Mouse (Mus musculus) adrenal gland, adult 8-10 months (tissue): ENCODE measurements around the gene Cdc42se2. TPM values are rescaled to one million over a fixed set of nuclear protein-coding genes. Genes with fewer than 3 reads are reported as not detected.

Experiments
- DNase-seq: peaks from one replicate; pipeline ENCODE4 v3.0.0; 2022
- total RNA-seq, 4 experiments: library from RNA; stranded (reverse); gene quantifications; 2 replicates each; pipeline ENCODE4 v1.2.4; 2022

Cdc42se2 gene
- total RNA-seq, 4 experiments from 2014 or later, result 23.7 to 33.0 (median 28.7) TPM

DNA sequence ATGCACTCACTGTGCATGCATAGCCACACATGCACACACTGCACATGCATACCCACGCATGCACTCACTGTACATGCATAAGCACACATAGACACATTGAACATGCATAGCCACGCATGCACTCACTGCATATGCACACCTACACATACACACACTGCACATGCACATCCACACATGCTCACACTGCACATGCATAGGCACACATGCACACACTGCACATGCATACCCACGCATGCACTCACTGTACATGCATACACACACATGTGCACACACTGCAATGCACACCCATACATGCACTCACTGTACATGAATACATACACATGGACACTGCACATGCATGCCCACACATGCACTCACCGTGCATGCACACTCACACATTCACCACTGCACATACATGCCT is 4.0 kb upstream of the Cdc42se2 start:
- DNase-seq, result no peak

DNA sequence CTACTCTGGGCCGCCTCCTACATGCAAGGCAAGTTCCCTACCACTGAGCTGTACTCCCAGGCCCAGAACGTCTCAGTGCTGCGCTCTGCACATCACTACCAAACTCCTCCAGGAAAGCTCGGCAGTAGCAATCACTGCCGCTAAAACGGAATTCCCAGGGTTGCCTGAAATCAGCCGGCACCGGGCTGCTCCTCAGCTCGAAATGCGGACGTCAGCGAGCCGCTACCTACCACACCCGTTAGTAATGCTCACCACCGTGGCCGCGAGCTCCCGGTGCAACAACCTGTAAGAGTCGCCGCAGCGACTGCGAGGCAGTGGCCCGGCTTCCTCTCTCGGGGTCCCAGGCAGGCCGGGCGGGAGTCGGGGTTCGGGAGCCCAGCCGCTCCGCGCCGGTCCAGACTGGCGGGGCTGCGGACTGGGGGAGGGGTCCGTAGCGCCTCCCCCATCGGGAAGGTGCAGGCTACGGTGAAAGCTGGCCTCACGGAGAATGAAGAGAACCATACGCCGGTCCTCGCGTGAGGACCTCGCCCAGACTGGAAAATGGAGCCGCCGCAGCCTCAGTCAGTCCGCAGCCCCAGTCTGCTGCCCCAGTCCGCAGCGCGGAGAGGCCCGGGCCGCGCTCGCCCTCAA is 502 bp downstream of the Cdc42se2 start:
- peak; percentile 43 for DNase-seq

DNA sequence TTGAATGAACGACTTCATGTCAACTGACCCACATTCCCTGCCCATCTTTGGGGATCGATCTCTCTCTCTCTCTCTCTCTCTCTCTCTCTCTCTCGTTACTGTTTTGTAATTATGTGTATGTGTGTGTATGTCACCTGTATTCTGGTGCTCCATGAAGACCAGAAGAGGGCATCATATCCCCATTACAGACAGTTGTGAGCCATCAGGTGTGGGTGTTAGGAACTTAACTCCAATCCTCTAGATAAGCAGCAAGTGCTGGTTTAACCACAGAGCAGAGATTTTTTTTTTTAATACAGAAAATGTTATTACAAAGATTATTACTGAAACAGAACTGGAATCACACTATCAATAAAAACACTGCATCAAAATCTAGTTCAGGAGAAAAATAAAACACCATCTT is 1.9 kb downstream of the Cdc42se2 start:
- DNase-seq, result no peak

DNA sequence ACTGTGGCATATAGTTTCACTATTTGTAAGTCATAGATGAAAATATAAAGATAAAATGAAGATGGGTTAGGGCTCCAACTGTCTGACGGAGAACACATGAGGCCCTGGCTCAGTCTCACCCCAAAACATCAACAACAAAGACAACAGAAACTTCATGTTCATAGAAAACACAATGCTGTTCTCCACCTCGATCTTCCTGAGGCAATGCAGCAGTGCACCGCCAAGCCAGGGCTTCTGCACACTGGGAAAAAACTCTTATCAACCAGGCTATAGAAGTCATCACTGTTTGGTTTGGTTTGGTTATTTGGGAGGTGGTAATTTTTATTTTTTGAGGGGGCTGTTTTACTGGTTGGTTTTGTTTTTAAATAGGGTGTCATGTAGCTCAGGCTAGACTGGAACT is 3.0 kb downstream of the Cdc42se2 start:
- DNase-seq, result no peak

DNA sequence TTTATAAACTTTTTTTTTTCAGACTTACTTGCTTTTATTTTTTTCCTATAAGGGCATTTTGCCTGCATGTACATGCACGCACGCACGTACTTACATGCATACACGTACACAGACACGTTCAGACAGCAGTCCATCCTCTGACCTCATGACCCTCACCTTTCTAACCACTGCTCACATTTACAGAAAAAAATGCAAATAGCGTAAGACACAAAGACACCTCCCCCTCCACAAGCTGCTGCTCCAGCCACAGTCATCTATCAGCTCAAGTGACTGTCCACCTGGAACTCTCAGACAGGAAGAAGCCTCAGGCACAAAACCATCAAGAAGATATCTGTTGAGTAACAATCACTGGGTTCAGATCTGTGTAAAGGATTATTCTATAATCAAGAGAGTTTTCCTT is 5.2 kb downstream of the Cdc42se2 start:
- no peak for DNase-seq

DNA sequence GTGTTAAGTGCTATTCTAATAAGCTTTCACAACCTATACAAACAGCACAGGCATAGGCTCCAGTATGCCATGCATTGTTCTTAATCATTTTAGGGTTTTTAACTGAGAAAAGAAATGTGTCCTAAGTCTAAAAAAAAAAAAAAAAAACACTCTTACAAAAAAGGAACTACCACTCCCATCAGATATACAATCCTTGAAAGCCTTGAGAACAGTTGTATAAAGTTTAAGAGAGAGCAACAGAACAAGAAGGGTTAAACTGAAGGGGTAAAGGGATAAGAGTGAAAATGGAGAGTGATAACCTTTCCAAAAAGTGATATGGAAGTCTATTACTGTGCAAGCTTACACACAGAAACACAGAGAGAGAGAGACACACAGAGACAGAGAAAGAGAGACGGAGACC is 7.5 kb downstream of the Cdc42se2 start:
- DNase-seq, result no peak

DNA sequence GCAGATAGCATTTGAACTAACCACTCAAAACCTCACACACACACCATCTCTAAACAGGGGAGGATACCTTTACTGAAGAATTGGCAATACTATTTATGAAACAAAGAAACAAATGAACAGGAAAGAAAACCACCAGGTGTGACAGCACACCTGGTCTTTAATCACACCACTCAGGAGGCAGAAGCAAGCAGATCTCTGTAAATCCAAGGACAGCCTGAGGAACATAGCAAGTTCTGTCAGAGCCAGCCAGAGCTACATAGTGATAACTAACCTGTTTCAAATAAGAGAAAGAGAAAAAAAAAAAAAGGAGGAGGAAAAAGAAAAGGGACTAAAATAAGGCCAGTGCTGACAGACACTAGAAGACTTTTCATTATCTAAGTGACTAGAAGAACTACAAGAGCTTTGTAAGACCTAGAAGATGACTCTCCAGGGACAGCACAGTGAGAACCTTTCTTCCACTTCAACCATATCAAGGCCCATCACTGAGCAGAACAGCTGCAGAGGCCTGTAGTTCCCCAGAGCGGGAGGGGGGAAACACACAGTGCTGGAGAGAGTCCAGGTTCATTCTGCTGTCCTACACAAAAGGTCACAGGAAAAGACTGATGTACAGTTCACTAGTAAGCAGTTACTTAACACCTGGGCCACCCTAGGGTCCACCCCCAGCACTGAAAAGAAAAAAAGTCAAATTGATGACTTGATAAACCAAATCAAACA is 9.2 kb downstream of the Cdc42se2 start:
- no peak for DNase-seq

DNA sequence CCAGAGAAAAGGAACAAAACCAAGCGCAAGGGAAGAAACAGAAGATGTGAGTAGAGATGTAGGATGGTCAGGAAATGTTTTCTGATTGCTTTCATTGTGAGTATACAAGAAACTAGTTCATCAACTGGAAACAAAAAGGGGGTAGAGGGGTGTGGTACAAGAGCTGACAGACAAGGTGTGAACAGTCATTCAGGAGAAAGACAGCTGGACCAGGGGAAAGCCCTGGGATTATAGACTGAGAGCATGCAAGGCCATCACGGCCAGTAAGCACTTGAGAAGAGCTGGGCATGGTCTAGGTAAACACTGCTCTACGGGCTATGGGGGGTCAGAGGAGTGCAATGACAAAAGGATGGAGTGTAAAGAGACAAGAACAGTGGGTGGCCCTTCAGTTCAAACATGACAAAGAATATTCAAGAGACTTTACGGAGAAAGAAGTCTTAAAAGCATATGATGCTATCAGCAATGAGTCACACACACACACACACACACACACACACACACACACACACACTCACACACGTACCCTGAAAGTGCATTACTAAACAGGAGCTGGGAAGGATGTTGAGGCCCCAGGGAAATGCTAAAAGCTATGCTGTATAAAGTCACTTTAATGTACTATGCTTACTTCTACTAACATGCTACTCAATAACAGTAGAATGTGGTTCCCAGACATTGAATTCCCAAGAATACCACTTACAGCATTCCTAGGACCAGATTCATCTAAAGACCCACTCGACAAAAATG is 9.9 kb downstream of the Cdc42se2 start:
- no peak for DNase-seq

DNA sequence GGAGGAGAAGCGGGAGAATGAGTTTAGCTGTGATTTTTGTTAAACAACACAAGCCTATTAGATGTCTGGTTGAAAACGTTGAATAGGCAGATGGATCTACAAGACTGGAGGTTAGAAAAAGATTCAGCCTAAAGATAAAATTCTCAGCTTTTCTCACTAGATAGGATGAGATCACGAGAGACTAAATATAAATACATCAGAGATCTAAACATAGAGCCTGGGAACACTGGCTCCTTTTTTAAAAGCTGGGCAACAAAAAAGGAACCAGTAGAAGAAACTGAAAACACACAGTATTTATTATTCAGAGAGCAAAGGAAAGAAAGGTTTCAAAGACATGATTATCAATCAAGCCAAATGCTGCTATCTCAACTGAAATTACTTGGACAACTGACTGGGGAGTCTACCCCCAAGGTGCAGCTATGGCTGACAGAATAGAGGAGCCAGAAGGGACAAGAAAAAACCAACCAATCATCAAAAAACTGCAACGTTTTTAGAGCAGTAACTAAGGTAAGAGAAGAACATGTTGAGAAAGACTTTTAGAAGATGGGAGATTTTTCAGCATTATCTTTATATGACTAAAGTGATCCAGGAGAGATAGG is 10.6 kb downstream of the Cdc42se2 start:
- no peak for DNase-seq

DNA sequence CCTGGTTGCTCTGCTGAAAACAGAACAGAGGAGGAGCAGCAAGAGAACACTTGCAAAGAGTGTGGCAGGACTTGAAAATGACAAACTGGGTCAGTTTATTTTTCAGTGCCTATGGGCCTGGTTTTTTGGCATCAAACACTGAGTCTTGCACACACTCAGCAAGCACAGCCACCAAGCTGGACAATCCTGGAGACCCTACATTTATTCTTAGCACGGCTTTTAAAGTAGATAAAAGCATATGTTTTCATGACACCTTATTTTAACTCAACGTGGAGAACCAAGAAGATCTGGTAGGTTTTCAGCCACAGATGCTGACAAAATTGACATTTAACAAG is 11.1 kb downstream of the Cdc42se2 start:
- no peak for DNase-seq

DNA sequence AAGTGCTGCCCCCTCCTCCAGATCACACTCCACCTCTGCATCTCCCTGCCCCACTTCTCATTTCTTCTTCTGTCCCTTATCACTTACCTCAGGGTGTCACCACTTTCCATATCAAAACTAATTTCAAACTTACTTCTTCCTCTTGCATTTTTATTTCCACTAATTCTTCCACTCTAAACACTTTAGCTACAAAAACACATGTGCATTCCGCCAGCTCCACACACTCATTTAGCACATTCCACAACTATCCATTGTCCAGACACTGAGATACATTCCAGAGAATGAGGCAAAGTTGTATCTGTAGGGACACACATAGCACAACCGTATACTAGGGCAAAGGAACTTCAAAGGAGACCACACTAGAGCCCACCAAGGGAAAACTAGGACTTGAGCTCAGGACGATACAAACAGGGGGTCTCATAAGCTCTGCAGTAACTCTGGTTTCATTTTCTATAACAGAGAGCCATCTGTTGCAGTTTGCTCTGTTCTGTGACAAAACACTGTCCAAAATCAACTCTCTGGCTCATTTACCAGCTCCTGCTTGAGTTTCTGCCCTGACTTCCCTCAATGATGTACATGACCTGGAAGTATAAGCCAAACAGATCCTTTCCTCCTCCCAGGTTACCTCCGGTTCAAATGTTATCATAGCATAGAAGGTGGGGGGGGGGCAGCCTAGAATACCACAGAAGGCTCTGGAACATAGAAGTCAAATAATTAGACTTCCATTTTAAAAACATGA is 11.7 kb downstream of the Cdc42se2 start:
- DNase-seq, result no peak

DNA sequence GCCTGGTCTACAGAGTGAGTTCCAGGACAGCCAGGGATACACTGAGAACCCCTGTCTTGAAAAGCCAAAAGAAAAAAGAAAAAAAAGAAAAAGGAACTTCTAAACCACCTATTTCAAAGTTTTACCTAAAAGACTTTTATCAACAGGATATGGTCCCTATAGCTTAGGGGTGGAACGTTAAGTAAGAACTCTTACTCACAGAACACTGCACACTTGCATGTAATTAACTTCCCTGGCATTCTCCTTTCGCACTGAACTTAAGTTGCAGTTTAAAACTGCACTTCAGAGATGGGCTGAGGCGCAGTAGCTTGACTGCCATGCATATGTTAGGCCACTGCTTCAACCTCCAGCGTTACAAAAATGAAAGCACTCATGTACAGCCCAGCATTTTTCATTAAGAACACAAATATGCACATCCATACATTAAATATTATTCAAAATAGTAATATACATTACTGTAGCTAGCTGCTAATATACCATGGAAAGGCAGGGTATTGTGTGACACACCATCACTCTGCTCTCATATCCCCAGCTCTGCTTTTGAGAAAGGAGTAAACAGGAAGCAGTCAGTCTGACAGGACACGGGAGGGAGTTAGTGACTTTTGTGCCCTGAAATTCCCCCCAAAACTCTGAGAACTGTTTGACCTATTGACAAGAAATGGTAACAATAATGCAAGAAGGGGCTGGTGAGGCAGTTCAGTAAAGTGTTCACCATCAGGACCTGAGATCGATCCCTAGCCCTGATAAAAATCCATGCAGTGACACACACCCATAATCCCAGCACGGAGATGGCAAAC is 13.0 kb downstream of the Cdc42se2 start:
- DNase-seq, result no peak

DNA sequence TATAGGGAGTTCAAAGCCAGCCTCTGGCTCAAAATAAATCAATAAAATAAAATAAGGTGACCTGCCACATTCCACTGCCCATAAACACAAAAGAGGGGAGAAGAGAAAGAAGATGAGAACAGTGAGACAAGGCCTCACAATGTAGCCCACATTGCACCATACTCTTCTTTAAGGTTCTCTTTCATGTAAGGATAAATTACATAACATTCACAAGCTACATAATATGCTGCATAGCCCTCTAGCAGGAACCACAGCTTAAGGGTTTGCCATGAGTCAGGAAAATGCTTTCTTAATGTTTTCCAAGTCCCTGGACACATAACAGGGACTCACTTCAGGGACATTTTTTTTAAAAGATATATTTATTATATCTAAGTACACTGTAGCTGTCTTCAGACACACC is 15.9 kb downstream of the Cdc42se2 start:
- DNase-seq, result no peak

DNA sequence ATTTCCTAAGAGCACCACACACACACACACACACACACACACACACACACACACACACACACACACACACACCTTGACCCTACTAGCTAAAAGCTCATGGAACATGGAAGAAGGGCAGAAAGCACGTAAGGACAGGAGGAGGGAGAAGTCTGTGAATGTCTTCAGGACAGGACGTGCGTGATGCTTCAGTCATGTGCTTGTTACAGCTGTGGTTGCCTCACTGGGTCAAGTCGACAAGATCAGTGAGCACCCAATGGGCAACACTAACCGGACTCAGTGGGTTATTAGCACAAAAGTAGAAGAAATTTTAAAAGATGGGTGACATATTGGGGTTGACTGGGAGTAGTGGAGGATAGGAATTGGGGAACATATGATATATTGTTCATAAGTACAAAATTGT is 17.6 kb downstream of the Cdc42se2 start:
- DNase-seq, result no peak

DNA sequence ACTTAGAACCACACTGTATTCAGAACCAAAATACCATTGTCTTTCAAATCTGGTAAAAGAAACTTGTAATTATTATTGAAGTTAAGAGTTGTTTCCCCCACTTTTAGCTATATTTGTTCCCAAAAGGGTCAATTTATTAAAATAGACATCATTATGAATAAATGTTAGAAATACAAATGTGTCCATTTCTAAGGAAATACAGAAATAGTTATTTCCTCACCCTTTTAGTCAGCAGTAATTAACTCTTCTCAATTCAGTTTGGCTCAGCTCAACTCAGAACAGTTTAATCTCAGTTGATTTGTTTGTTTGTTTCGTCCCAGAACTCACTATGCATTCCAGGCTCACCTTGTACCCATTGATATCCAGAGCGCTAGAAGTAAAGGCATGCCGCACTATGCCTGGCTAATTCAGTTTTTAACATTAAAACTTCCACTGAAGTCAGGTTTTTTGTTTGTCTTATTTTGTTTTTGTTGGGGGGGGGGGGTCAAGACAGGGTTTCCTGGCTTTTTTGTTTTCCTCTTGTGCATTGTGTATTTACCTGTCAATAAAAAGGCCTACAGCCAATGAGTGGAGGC is 19.3 kb downstream of the Cdc42se2 start:
- DNase-seq, result no peak

DNA sequence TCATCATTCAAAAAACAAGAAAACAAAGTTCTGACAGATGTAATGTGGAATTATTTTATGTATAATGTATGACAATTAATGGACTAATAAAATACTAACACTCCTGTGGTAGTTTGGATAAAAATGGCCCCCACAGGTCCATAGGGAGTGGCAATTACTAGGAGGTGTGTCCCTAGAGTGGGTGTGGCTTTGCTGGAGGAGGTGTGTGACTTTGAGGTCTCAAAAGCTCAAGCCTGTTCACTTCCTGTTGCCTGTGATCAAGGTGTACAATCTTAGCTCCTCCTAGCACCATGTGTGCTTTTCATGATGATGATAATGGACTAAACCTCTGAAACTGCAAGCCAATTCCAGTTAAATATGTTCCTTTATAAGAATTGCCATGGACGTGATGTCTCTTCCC is 22.7 kb downstream of the Cdc42se2 start:
- no peak for DNase-seq

DNA sequence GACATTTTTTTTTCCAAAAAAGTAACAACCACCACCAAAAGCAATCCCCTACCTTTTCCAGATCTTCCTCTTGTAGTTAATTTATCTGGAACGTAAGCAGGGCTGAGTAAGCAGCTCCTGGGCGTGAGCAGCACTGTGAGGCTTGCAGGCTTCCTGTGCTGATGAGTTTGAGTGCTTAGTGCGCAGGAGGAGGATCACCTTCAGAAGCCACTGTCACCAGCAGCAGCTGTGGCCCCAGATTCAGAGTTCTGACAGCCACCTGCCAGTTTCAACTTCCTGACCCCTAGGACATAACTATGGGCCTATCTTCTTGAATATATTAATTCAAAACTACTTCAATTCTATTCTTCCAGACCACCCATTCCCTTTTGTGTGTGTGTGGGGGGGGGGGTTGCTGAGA is 23.4 kb downstream of the Cdc42se2 start:
- DNase-seq, result no peak

DNA sequence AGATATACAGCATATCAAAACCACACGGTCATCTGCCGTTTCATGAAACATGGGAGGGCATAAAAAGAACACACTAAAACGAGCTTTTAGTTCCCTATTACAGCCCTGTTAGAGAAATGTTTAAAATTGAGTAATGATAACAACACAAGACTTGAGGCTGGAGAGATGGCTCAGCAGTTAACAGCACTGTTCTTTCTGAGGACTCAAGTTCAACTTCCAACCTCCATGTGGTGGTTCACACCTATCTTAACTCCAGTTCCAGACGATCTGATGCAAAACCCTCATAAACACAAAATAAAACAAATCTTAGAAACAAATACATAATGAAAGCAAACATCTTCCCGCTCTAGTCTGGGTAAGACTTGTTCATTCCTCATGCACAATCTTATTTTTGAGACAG is 24.7 kb downstream of the Cdc42se2 start:
- DNase-seq, result no peak

DNA sequence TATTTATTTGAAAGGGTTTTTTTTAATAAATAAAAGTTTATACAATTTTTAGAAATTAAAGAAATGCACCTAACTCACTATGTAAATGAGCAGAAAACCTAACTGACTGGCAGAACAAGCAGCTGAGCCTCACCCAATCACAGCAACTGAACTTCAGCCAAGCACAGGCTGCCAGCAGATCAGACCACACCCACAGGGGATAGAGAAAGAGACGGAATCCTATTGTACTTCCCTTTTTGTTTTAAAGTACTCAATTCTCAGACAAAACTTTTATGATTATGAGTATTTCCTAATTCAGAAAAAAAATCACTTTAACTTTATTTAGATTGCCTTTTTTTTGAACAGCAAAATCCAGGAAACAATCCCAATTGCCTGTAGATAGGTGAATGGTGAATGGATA is 29.5 kb downstream of the Cdc42se2 start:
- DNase-seq, result no peak

DNA sequence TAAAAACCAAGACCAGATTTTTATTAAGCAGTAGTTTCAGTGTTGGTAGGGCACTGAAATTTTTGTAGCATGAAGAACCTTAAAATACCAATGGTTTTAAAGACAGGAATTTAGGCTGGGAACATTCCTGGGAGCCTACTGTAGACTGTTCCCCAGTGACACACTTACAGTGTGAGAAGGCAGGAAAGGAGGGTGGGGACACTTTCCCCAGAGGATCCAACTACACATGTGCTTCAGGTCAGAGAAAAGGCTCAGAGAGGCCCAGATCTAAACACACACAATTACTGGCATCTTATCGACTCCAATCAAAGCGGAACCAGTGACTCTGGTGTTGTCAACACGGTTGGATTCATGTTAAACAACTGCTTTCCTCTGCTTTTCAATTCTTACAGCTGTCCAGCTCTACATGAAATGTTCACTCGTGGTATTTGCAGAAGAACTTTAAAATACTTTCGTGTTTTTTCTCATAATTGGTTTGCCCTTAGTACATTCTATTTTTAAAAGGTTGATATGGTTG is 32.3 kb downstream of the Cdc42se2 start:
- DNase-seq, result no peak
